Mouse (Mus musculus) embryo, embryonic 10.5 days (tissue): Measurements from ENCODE around the gene Gtf2ird2.

ENCODE experiments used
- DNase-seq: peaks from one replicate; pipeline ENCODE4 v3.0.0-alpha.2; 2015; ENCODE audit warnings: low spot score

The Gtf2ird2 gene

GRCm38 (mm10) chr5:134269751-134270150 lies 85.9 kb downstream of the Gtf2ird2 start:
- DNase-seq: no peak

- DNase-seq: no peak
Measured at GRCm38 (mm10) chr5:134270566-134270965, 86.7 kb downstream of the Gtf2ird2 start.

GRCm38 (mm10) chr5:134271421-134271820 lies 87.6 kb downstream of the Gtf2ird2 start:
- no peak for DNase-seq

GRCm38 (mm10) chr5:134272761-134273160 lies 88.9 kb downstream of the Gtf2ird2 start:
- DNase-seq: no peak

- no peak for DNase-seq
Measured at GRCm38 (mm10) chr5:134273761-134274160, 89.9 kb downstream of the Gtf2ird2 start.
